Mouse (Mus musculus) cerebellum, adult 2 months (tissue): ENCODE measurements at regions not wholly inside any gene's neighbourhood (a gene's known extent, or its start where the extent isn't known, plus 50 kb on each side); places are given as distances from the start of the nearest gene placed in this dataset.

Experiments
- CTCF ChIP-seq: fragments of 200-500 bp; IDR thresholded peaks from 2 replicates; pipeline ENCODE4 v1.5.1; 2011; ENCODE audit warnings: low read depth, mild to moderate bottlenecking, control low read depth, low read length, moderate library complexity, borderline replicate concordance; ENCODE audit not compliant: insufficient read depth
- POLR2A ChIP-seq: fragments of 200-500 bp; IDR thresholded peaks from 2 replicates; pipeline ENCODE4 v1.6.1; 2011; ENCODE audit warnings: low read length, control low read depth, borderline replicate concordance; ENCODE audit not compliant: insufficient read depth

DNA sequence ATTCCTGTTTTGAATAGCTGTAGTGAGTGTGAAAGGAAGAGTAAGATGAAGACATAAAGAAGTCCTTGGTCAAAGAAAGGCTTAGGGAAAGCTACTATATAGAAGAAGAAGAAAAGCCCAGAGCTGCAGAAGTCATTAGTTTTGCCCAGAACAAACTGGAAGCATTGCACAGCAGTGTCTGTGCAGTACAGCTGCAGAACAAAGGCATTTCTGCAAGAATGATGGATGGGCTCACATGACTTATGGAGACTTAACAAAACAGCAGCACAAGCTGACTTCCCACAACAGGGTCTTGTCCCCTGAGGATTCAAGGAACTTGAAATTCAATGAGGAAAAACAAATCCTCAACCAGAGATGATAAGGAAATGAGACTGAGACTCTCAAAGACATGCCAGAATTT lies 381.7 kb downstream of the AW209491 start:
- TF ChIP-seq CTCF: no peak
- no peak for TF ChIP-seq POLR2A
